Mouse (Mus musculus) hematopoietic stem cell, adult 5-6 weeks (primary cell): Measurements from ENCODE around the gene 2810459M11Rik. TPM values are rescaled to one million over a fixed set of nuclear protein-coding genes. Genes with fewer than 3 reads are reported as not detected.

ENCODE experiments used
- ATAC-seq, 2 experiments: fragments of 125-278 bp in 1 of 2; replicated peaks in 1 of 2; 2 replicates each; pipeline ENCODE4 v1.8.0; 2016 to 2017; ENCODE audit warnings: inconsistent platforms in 2 of 2, mild to moderate bottlenecking in 2 of 2, moderate number of reproducible peaks in 2 of 2, low read depth in 1 of 2, moderate TSS enrichment in 1 of 2; ENCODE audit not compliant: low FRiP score in 2 of 2, poor library complexity in 2 of 2, severe bottlenecking in 2 of 2, insufficient read depth in 1 of 2, low TSS enrichment in 1 of 2
- total RNA-seq: library from RNA; stranded (forward); fragments of 172-1452, 232-1000 nt; gene quantifications from 2 replicates; pipeline ENCODE4 v1.2.3, GENCODE M21; 2017

The 2810459M11Rik gene
- total RNA-seq, 1 experiment from 2014 or later: not detected

- ATAC-seq: 0 out of 4 replicates have a peak, but pooled peaks of 1 of the 2 experiments have one; percentile 14
Observed at GRCm38 (mm10) chr1:86046833-86047563, 1.3 kb downstream of the 2810459M11Rik start.

GRCm38 (mm10) chr1:86048231-86048630, 2.6 kb downstream of the 2810459M11Rik start:
- peak; percentile 17 to 54; a peak in 2 of 4 replicates for ATAC-seq

GRCm38 (mm10) chr1:86048744-86049143, 3.1 kb downstream of the 2810459M11Rik start:
- ATAC-seq: no peak

- ATAC-seq: no peak
Observed at GRCm38 (mm10) chr1:86053198-86053921, 7.7 kb downstream of the 2810459M11Rik start.

- ATAC-seq: no peak
Observed at GRCm38 (mm10) chr1:86054943-86055342, 9.3 kb downstream of the 2810459M11Rik start.

- ATAC-seq: no peak
Observed at GRCm38 (mm10) chr1:86056284-86056683, 10.6 kb downstream of the 2810459M11Rik start.

GRCm38 (mm10) chr1:86058856-86059769, 13.4 kb downstream of the 2810459M11Rik start:
- ATAC-seq: peak; percentile 89 to 95

- no peak for ATAC-seq
Observed at GRCm38 (mm10) chr1:86062523-86062922, 16.9 kb downstream of the 2810459M11Rik start.

GRCm38 (mm10) chr1:86064271-86064991, 18.8 kb downstream of the 2810459M11Rik start, which contains the start of gene Psmd1:
Psmd1 (plus strand) TSS chr1:86064387.
- ATAC-seq: peak; percentile 85 to 86

GRCm38 (mm10) chr1:86076565-86076964, 30.9 kb downstream of the 2810459M11Rik start:
- ATAC-seq: no peak

GRCm38 (mm10) chr1:86094413-86094812, 48.8 kb downstream of the 2810459M11Rik start:
- no peak for ATAC-seq

GRCm38 (mm10) chr1:86105054-86105453, 59.4 kb downstream of the 2810459M11Rik start:
- ATAC-seq: no peak

Other genes with a start within 250 kb of the 2810459M11Rik start
- gene Itm2c, start 151.6 kb upstream of the 2810459M11Rik start, total RNA-seq: 48.4 and 59.2 TPM in 2 replicates
- not detected in 2 replicates for gene 4933407L21Rik, start 117.4 kb upstream of the 2810459M11Rik start, total RNA-seq
- 0.13 and 0.20 TPM in 2 replicates for gene Gpr55, start 84.9 kb upstream of the 2810459M11Rik start, total RNA-seq
- gene Spata3, start 29.0 kb upstream of the 2810459M11Rik start, total RNA-seq: not detected in 2 replicates
- 120 and 161 TPM in 2 replicates for gene Psmd1, start 18.5 kb downstream of the 2810459M11Rik start, total RNA-seq
- 0.25 TPM in 1 of 2 replicates, not detected in the other for gene Htr2b, start 66.1 kb downstream of the 2810459M11Rik start, total RNA-seq
- 9.2 TPM in 1 of 2 replicates, not detected in the other for gene Gm21972, start 87.8 kb downstream of the 2810459M11Rik start, total RNA-seq
- gene Armc9, start 108.9 kb downstream of the 2810459M11Rik start, total RNA-seq: 11.3 and 13.4 TPM in 2 replicates